Mouse (Mus musculus): ENCODE measurements around the gene Nck1.

DNA sequence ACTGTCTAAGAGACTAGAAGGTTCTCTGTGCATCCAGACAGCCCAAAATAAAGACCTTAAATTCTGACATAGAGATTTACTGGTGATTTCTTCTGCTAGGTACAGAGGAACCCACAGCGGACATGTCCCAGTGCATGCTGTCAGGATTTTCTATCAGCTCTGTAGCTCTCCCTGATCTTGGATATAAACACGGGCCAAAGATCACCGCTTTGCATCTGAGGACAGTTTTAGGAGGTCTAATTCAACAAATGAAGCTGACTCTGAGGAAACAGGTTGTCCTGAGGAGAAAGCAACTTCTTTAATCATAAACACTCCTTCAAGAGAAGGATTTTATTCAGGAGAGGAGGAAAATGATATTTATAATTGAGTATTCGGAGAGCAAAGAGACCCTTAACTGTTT is 38.1 kb upstream of the Nck1 start:
- no peak for TF ChIP-seq GATA1 (IDR thresholded peaks at IDR 0.05; ENCODE audit: borderline replicate concordance, low read length)
- no peak for TF ChIP-seq FLI1 (IDR thresholded peaks at IDR 0.05; ENCODE audit: low read length)
